Comparison of ENCODE assay signal across 12 mouse cellular contexts in the genomic region with DNA sequence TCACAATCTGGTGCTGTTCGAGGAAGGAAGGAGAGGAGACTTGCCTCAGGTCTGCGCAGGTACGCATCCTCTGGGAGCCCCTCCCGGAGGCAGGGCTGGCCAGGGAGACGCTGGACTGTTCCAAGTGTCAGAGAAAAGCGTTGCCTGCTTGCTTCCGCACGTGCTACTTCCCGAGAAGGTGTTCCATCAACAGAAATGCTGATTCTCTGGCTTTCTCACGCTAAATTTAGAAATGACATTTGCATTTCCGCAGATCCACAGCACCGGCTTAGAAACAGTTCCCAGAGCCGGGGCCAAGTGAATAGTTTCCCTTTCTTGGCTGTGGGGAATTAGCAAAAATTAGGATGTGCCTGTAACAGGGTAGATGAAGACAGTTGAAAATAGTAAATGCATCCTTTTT.
A peak's percentile ranks its signal among the peaks of the same experiment; 100 is the strongest.
DNase-seq lines count a peak whose midpoint lies in the region; ATAC-seq and TF ChIP-seq lines count a peak whose summit lies in the region.
"Had no signal": no experiment of that assay in that cellular context is flagged by ENCODE, and none has a peak within 500 bp of the region (broad histone marks: within the 10 kb centered on the region; RNA-seq: fewer than 3 reads in every experiment).

No protein-coding gene starts in this region.

- no peak overlapping the region for H3K4me3 ChIP-seq in kidney, adult 2 months (ENCODE audit: insufficient read depth, low read depth, low read length)
- no peak overlapping the region for H3K4me3 ChIP-seq in liver, postnatal 0 days (ENCODE audit: low read depth, low read length)
- H3K4me3 ChIP-seq: myocyte had no signal

- 0 out of 2 replicates have a peak, but pooled peaks cover 2% of the 10 kb centered on the region for H3K9me3 ChIP-seq in liver, postnatal 0 days (ENCODE audit: low read length)

- no peaks in the 10 kb centered on the region for H3K36me3 ChIP-seq in kidney, adult 2 months (ENCODE audit: control insufficient read depth, insufficient read depth, low read length)
- H3K36me3 ChIP-seq in liver, postnatal 0 days (replicated peaks; ENCODE audit: insufficient read depth, low read length) = no peaks in the 10 kb centered on the region

- no peak for ATAC-seq in activated CD4-positive, CD25-positive, alpha-beta regulatory T cell, adult 4 months
- ATAC-seq in liver, postnatal 0 days = no peak
- ATAC-seq: hindbrain, postnatal 0 days had no signal

- TF ChIP-seq EP300 in liver, postnatal 0 days (IDR thresholded peaks at IDR 0.05; ENCODE audit: low read depth) = no peak

- peak; percentile 1 to 26 for DNase-seq in heart, adult 9 months (ENCODE audit: low spot score in 2 of 2)
- no peak for DNase-seq in heart, postnatal 25 days (ENCODE audit: low spot score)
- peak; percentile 8 for DNase-seq in right cerebral cortex, adult 18-20 months
- no peak for DNase-seq in right cerebral cortex, postnatal 14 days
- DNase-seq in kidney, adult 2 months = peak; percentile 71
- no peak for DNase-seq in liver, postnatal 0 days
- DNase-seq: gastrocnemius, postnatal 14 days; layer of hippocampus, postnatal 36 days had no signal

- TF ChIP-seq CTCF in kidney, adult 2 months (conservative IDR thresholded peaks at IDR 0.05; ENCODE audit: insufficient read depth, insufficient read length, low read depth, low read length) = no peak
- TF ChIP-seq CTCF in liver, postnatal 0 days (IDR thresholded peaks at IDR 0.05; ENCODE audit: low read depth) = no peak

- no peak for TF ChIP-seq POLR2A in kidney, adult 2 months (IDR thresholded peaks at IDR 0.05; ENCODE audit: low read depth, low read length)

- intact Hi-C loops in heart, postnatal 25 days (cut with DNase I) = loop anchor here (5.0 kb wide), 1 partner anchor 787 kb away; no protein-coding TSS in a partner anchor

- no peak overlapping the region for H3K4me2 ChIP-seq in liver, postnatal 0 days (ENCODE audit: low read depth, low read length)

- H3K27ac ChIP-seq in kidney, adult 2 months (ENCODE audit: insufficient read depth, low read depth, low read length) = no peak overlapping the region
- no peak overlapping the region for H3K27ac ChIP-seq in liver, postnatal 0 days (ENCODE audit: low read depth)
- H3K27ac ChIP-seq: hindbrain, postnatal 0 days; liver, embryonic 14.5 days had no signal

- H3K9ac ChIP-seq in liver, postnatal 0 days (replicated peaks) = no peak overlapping the region
- H3K9ac ChIP-seq: liver, embryonic 14.5 days had no signal

- H3K4me1 ChIP-seq in kidney, adult 2 months (ENCODE audit: control insufficient read depth, insufficient read depth, low read length) = no peaks in the 10 kb centered on the region
- no peaks in the 10 kb centered on the region for H3K4me1 ChIP-seq in liver, postnatal 0 days (ENCODE audit: insufficient read depth)

- H3K27me3 ChIP-seq in kidney, adult 2 months (replicated peaks; ENCODE audit: control insufficient read depth, insufficient read depth, low read length) = no peaks in the 10 kb centered on the region
- no peaks in the 10 kb centered on the region for H3K27me3 ChIP-seq in liver, postnatal 0 days (ENCODE audit: insufficient read depth, low read length)

- WGBS in kidney, adult 2 months = 60% methylated on average over 13 of the region's 13 CpGs
- WGBS in liver, postnatal 0 days (ENCODE audit: insufficient replicate concordance) = 55% methylated on average over 13 of the region's 13 CpGs

Comparison
In these comparisons a context has a peak if more than half of its experiments do, and no peak if none do; other contexts are left out.
1. DNase-seq: peak in heart, adult 9 months (2 of 2), right cerebral cortex, adult 18-20 months (single experiment) and kidney, adult 2 months (single experiment); none in heart, postnatal 25 days (single experiment), right cerebral cortex, postnatal 14 days (single experiment) and liver, postnatal 0 days (single experiment).